Mouse (Mus musculus): Measurements from ENCODE around the gene Kat8. TPM values are rescaled to one million over a fixed set of nuclear protein-coding genes. Genes with fewer than 3 reads are reported as not detected.

The Kat8 gene
- polyA plus RNA-seq, 1 experiment = 47.1 TPM

- Histone ChIP-seq H3K4me1 (ENCODE audit: control insufficient read depth, insufficient read depth, low read length) (no peaks in the 10 kb centered on the region), H3K4me3 (ENCODE audit: low read depth, low read length) (no peak overlapping the region), H3K9me3 (replicated peaks; ENCODE audit: control insufficient read depth, insufficient read depth, low read length, poor library complexity, severe bottlenecking) (no peaks in the 10 kb centered on the region), H3K27ac (ENCODE audit: insufficient read depth, low read length) (no peak overlapping the region), H3K9ac (ENCODE audit: low read depth, poor library complexity, severe bottlenecking) (no peak overlapping the region), H3K36me3 (ENCODE audit: control insufficient read depth, insufficient read depth, low read length, poor library complexity, severe bottlenecking) (peaks cover 96% of the 10 kb centered on the region), H3K27me3 (ENCODE audit: control insufficient read depth, insufficient read depth, low read length, poor library complexity, severe bottlenecking) (no peaks in the 10 kb centered on the region)
- TF ChIP-seq EP300 (IDR thresholded peaks at IDR 0.05; ENCODE audit: insufficient read depth, low read depth, low read length) (no peak), POLR2A (IDR thresholded peaks at IDR 0.05; ENCODE audit: insufficient read depth, low read length) (no peak), CTCF (IDR thresholded peaks at IDR 0.05; ENCODE audit: low read depth, low read length) (no peak)
Observed at GRCm38 (mm10) chr7:127974413-127974930, 62.2 kb downstream of the Kat8 start.

Other genes with a start within 250 kb of the Kat8 start
- 48.6 and 49.8 TPM in 2 replicates for gene Bcl7c, start 203.6 kb upstream of the Kat8 start, polyA plus RNA-seq (2011; ENCODE audit: insufficient read depth, insufficient read length, low read depth, missing spikeins)
- gene Ctf1, start 199.8 kb upstream of the Kat8 start, polyA plus RNA-seq (2011; ENCODE audit: insufficient read depth, insufficient read length, low read depth, missing spikeins) = 8.8 and 13.9 TPM in 2 replicates
- gene Ctf2, start 180.3 kb upstream of the Kat8 start, polyA plus RNA-seq (2011; ENCODE audit: insufficient read depth, insufficient read length, low read depth, missing spikeins) = not detected in 2 replicates
- 55.1 and 58.3 TPM in 2 replicates for gene Fbxl19, start 168.0 kb upstream of the Kat8 start, polyA plus RNA-seq (2011; ENCODE audit: insufficient read depth, insufficient read length, low read depth, missing spikeins)
- 20.2 and 23.2 TPM in 2 replicates for gene Orai3, start 142.7 kb upstream of the Kat8 start, polyA plus RNA-seq (2011; ENCODE audit: insufficient read depth, insufficient read length, low read depth, missing spikeins)
- gene Setd1a, start 135.8 kb upstream of the Kat8 start, polyA plus RNA-seq (2011; ENCODE audit: insufficient read depth, insufficient read length, low read depth, missing spikeins) = 49.1 and 51.7 TPM in 2 replicates
- not detected in 2 replicates for gene Gm49388, start 126.9 kb upstream of the Kat8 start, polyA plus RNA-seq (2011; ENCODE audit: insufficient read depth, insufficient read length, low read depth, missing spikeins)
- 7.9 and 11.2 TPM in 2 replicates for gene Hsd3b7, start 111.9 kb upstream of the Kat8 start, polyA plus RNA-seq (2011; ENCODE audit: insufficient read depth, insufficient read length, low read depth, missing spikeins)
- gene Stx4a, start 88.2 kb upstream of the Kat8 start, polyA plus RNA-seq (2011; ENCODE audit: insufficient read depth, insufficient read length, low read depth, missing spikeins) = 122 and 126 TPM in 2 replicates
- 6.9 and 8.5 TPM in 2 replicates for gene Stx1b, start 88.0 kb upstream of the Kat8 start, polyA plus RNA-seq (2011; ENCODE audit: insufficient read depth, insufficient read length, low read depth, missing spikeins)
- gene Zfp646, start 36.3 kb upstream of the Kat8 start, polyA plus RNA-seq (2011; ENCODE audit: insufficient read depth, insufficient read length, low read depth, missing spikeins) = 42.5 TPM in 2 replicates
- gene Zfp668, start 35.7 kb upstream of the Kat8 start, polyA plus RNA-seq (2011; ENCODE audit: insufficient read depth, insufficient read length, low read depth, missing spikeins) = 15.3 and 17.1 TPM in 2 replicates
- 0.46 and 0.67 TPM in 2 replicates for gene Prss53, start 21.5 kb upstream of the Kat8 start, polyA plus RNA-seq (2011; ENCODE audit: insufficient read depth, insufficient read length, low read depth, missing spikeins)
- gene Gm21974, start 17.1 kb upstream of the Kat8 start, polyA plus RNA-seq (2011; ENCODE audit: insufficient read depth, insufficient read length, low read depth, missing spikeins) = not detected in 2 replicates
- gene Vkorc1, start 16.9 kb upstream of the Kat8 start, polyA plus RNA-seq (2011; ENCODE audit: insufficient read depth, insufficient read length, low read depth, missing spikeins) = 31.8 and 35.1 TPM in 2 replicates
- gene Bckdk, start 8.4 kb upstream of the Kat8 start, polyA plus RNA-seq (2011; ENCODE audit: insufficient read depth, insufficient read length, low read depth, missing spikeins) = 77.3 and 81.1 TPM in 2 replicates
- gene Prss8, start 17.6 kb downstream of the Kat8 start, polyA plus RNA-seq (2011; ENCODE audit: insufficient read depth, insufficient read length, low read depth, missing spikeins) = 73.0 and 74.5 TPM in 2 replicates
- 21.2 and 22.4 TPM in 2 replicates for gene Prss36, start 34.2 kb downstream of the Kat8 start, polyA plus RNA-seq (2011; ENCODE audit: insufficient read depth, insufficient read length, low read depth, missing spikeins)
- gene Fus, start 54.9 kb downstream of the Kat8 start, polyA plus RNA-seq (2011; ENCODE audit: insufficient read depth, insufficient read length, low read depth, missing spikeins) = 1,572 and 1,655 TPM in 2 replicates
- 25.0 and 29.8 TPM in 2 replicates for gene Pycard, start 81.4 kb downstream of the Kat8 start, polyA plus RNA-seq (2011; ENCODE audit: insufficient read depth, insufficient read length, low read depth, missing spikeins)
- gene Trim72, start 91.4 kb downstream of the Kat8 start, polyA plus RNA-seq (2011; ENCODE audit: insufficient read depth, insufficient read length, low read depth, missing spikeins) = 0.56 TPM in 1 of 2 replicates, not detected in the other
- not detected in 2 replicates for gene Itgam, start 150.1 kb downstream of the Kat8 start, polyA plus RNA-seq (2011; ENCODE audit: insufficient read depth, insufficient read length, low read depth, missing spikeins)
- not detected in 2 replicates for gene Gm49368, start 150.2 kb downstream of the Kat8 start, polyA plus RNA-seq (2011; ENCODE audit: insufficient read depth, insufficient read length, low read depth, missing spikeins)
- not detected in 2 replicates for gene Itgax, start 217.0 kb downstream of the Kat8 start, polyA plus RNA-seq (2011; ENCODE audit: insufficient read depth, insufficient read length, low read depth, missing spikeins)
- gene Itgad, start 241.9 kb downstream of the Kat8 start, polyA plus RNA-seq (2011; ENCODE audit: insufficient read depth, insufficient read length, low read depth, missing spikeins) = not detected in 2 replicates